Mouse (Mus musculus) gastrocnemius, postnatal 10 days (tissue): ENCODE data around the gene Nrl. TPM values are rescaled to one million over a fixed set of nuclear protein-coding genes. Genes with fewer than 3 reads are reported as not detected.

Experiments used
- DNase-seq: peaks from one replicate; pipeline ENCODE4 v3.0.0; 2021; ENCODE audit warnings: mixed read lengths
- total RNA-seq, 2 experiments: library from RNA; stranded (reverse); gene quantifications; 2 replicates each; pipeline ENCODE4 v1.2.3; 2021

Gene Nrl
- total RNA-seq, 2 experiments from 2014 or later, result not detected

- no peak for DNase-seq
Observed at GRCm38 (mm10) chr14:55484430-55485085, 40.2 kb downstream of the Nrl start.

GRCm38 (mm10) chr14:55479629-55480028, 45.2 kb downstream of the Nrl start:
- DNase-seq, result no peak

- DNase-seq, result peak; percentile 75
Observed at GRCm38 (mm10) chr14:55478651-55479599, 45.9 kb downstream of the Nrl start, which contains the start of gene Dhrs4. Dhrs4 (plus strand) TSS chr14:55478758.

- no peak for DNase-seq
Observed at GRCm38 (mm10) chr14:55477829-55478228, 47.0 kb downstream of the Nrl start.

GRCm38 (mm10) chr14:55477421-55477820, 47.4 kb downstream of the Nrl start:
- no peak for DNase-seq

- no peak for DNase-seq
Observed at GRCm38 (mm10) chr14:55475654-55476053, 49.1 kb downstream of the Nrl start.

- no peak for DNase-seq
Observed at GRCm38 (mm10) chr14:55470806-55471205, 54.0 kb downstream of the Nrl start.

GRCm38 (mm10) chr14:55469821-55470220, 55.0 kb downstream of the Nrl start:
- no peak for DNase-seq

- no peak for DNase-seq
Observed at GRCm38 (mm10) chr14:55469041-55469440, 55.7 kb downstream of the Nrl start.

Other genes with a start within 250 kb of the Nrl start
- 10 to 100 TPM; 28.7 to 29.9 TPM for gene Dhrs4, start 46.2 kb downstream of the Nrl start, total RNA-seq
- 1 to 10 TPM; 2.5 to 3.9 TPM for gene Carmil3, start 34.3 kb downstream of the Nrl start, total RNA-seq
- under 1 TPM in 1 of 2 experiments, not detected in 1; 0.14 TPM for gene Cpne6, start 14.5 kb downstream of the Nrl start, total RNA-seq
- gene Pck2, start 15.3 kb upstream of the Nrl start, total RNA-seq, result 10 to 100 TPM; 15.0 to 21.4 TPM
- gene Dcaf11, start 35.0 kb upstream of the Nrl start, total RNA-seq, result 10 to 100 TPM; 61.1 to 61.2 TPM
- gene A730061H03Rik, start 35.4 kb upstream of the Nrl start, total RNA-seq, result not detected
- 100 to 1,000 TPM; 403 to 446 TPM for gene Fitm1, start 50.6 kb upstream of the Nrl start, total RNA-seq
- 10 to 100 TPM; 56.3 to 58.7 TPM for gene Psme1, start 53.1 kb upstream of the Nrl start, total RNA-seq
- gene Emc9, start 60.3 kb upstream of the Nrl start, total RNA-seq, result 10 to 100 TPM; 45.2 to 49.9 TPM
- 10 to 100 TPM; 74.4 to 85.8 TPM for gene Psme2, start 66.1 kb upstream of the Nrl start, total RNA-seq
- 10 to 100 TPM; 15.9 to 16.4 TPM for gene Rnf31, start 66.7 kb upstream of the Nrl start, total RNA-seq
- gene Irf9, start 78.6 kb upstream of the Nrl start, total RNA-seq, result 1 to 10 TPM; 5.0 to 5.7 TPM
- under 1 TPM; 0.56 to 0.70 TPM for gene Rec8, start 93.1 kb upstream of the Nrl start, total RNA-seq
- gene Ipo4, start 111.0 kb upstream of the Nrl start, total RNA-seq, result 10 to 100 TPM; 68.3 to 77.1 TPM
- 1 to 10 TPM; 1.1 to 2.7 TPM for gene Gm49378, start 112.9 kb upstream of the Nrl start, total RNA-seq
- 10 to 100 TPM; 29.2 to 33.2 TPM for gene Tm9sf1, start 118.8 kb upstream of the Nrl start, total RNA-seq
- gene Tssk4, start 125.2 kb upstream of the Nrl start, total RNA-seq, result 1 to 10 TPM in 1 of 2 experiments, under 1 TPM in 1; 0.54 to 1.1 TPM
- 10 to 100 TPM; 20.9 to 22.2 TPM for gene Mdp1, start 135.5 kb upstream of the Nrl start, total RNA-seq
- 1 to 10 TPM; 5.9 to 8.6 TPM for gene Gmpr2, start 147.0 kb upstream of the Nrl start, total RNA-seq
- gene Nedd8, start 147.1 kb upstream of the Nrl start, total RNA-seq, result 100 to 1,000 TPM; 242 to 253 TPM
- gene Tinf2, start 156.8 kb upstream of the Nrl start, total RNA-seq, result 10 to 100 TPM; 11.7 to 14.9 TPM
- under 1 TPM; 0.19 to 0.50 TPM for gene Tgm1, start 188.9 kb upstream of the Nrl start, total RNA-seq
- gene Rabggta, start 197.3 kb upstream of the Nrl start, total RNA-seq, result 10 to 100 TPM in 1 of 2 experiments, 1 to 10 TPM in 1; 9.4 to 10.2 TPM
- 10 to 100 TPM; 33.2 to 33.3 TPM for gene Dhrs1, start 220.7 kb upstream of the Nrl start, total RNA-seq
- 10 to 100 TPM; 13.4 to 15.2 TPM for gene Nop9, start 220.7 kb upstream of the Nrl start, total RNA-seq
- gene Cideb, start 233.5 kb upstream of the Nrl start, total RNA-seq, result not detected
- under 1 TPM; 0.07 to 0.14 TPM for gene Ltb4r2, start 236.4 kb upstream of the Nrl start, total RNA-seq
- gene Ltb4r1, start 241.0 kb upstream of the Nrl start, total RNA-seq, result under 1 TPM; 0.16 to 0.61 TPM